Comparison of ENCODE assay signal across 34 mouse cellular contexts in genomic region chr2:110722208-110722607, GRCm38 (mm10). TPM values are rescaled to one million over a fixed set of nuclear protein-coding genes. Genes with fewer than 3 reads are reported as not detected.
DNase-seq lines count a peak whose midpoint lies in the region; ATAC-seq and TF ChIP-seq lines count a peak whose summit lies in the region.
"Had no signal": no experiment of that assay in that cellular context is flagged by ENCODE, and none has a peak within 500 bp of the region (broad histone marks: within the 10 kb centered on the region; RNA-seq: fewer than 3 reads in every experiment).

No protein-coding gene starts in this region.

- H3K4me2 ChIP-seq in forebrain, postnatal 0 days (ENCODE audit: low read depth): no peak overlapping the region
- H3K4me2 ChIP-seq in forebrain, embryonic 14.5 days (ENCODE audit: low read length): no peak overlapping the region
- H3K4me2 ChIP-seq: embryonic facial prominence, embryonic 12.5 days; embryonic facial prominence, embryonic 15.5 days; forebrain, embryonic 15.5 days; heart, embryonic 11.5 days; hindbrain, embryonic 12.5 days; hindbrain, embryonic 15.5 days had no signal

- H3K27ac ChIP-seq in forebrain, postnatal 0 days (ENCODE audit: low read depth, low read length): no peak overlapping the region
- H3K27ac ChIP-seq in forebrain, embryonic 14.5 days (ENCODE audit: low read depth, low read length): no peak overlapping the region
- H3K27ac ChIP-seq in left cerebral cortex, adult 2 months: peak overlapping the region; percentile 36; the same call in 1 of the 2 replicates
- H3K27ac ChIP-seq: embryonic facial prominence, embryonic 12.5 days; embryonic facial prominence, embryonic 15.5 days; forebrain, embryonic 15.5 days; heart, adult 2 months; hindbrain, embryonic 12.5 days; hindbrain, embryonic 15.5 days had no signal

- no peaks in the 10 kb centered on the region for H3K27me3 ChIP-seq in forebrain, postnatal 0 days (ENCODE audit: insufficient read depth, low read length)
- no peaks in the 10 kb centered on the region for H3K27me3 ChIP-seq in forebrain, embryonic 14.5 days (replicated peaks; ENCODE audit: control insufficient read depth, insufficient read depth, low read length)
- H3K27me3 ChIP-seq: embryonic facial prominence, embryonic 12.5 days; embryonic facial prominence, embryonic 15.5 days; forebrain, embryonic 15.5 days; hindbrain, embryonic 12.5 days; hindbrain, embryonic 15.5 days had no signal

- 62% methylated on average over 1 of the region's 1 CpGs for WGBS in forebrain, postnatal 0 days
- 78% methylated on average over 1 of the region's 1 CpGs for WGBS in forebrain, embryonic 14.5 days

- H3K36me3 ChIP-seq in forebrain, postnatal 0 days (ENCODE audit: insufficient read depth): no peaks in the 10 kb centered on the region
- no peaks in the 10 kb centered on the region for H3K36me3 ChIP-seq in forebrain, embryonic 14.5 days (ENCODE audit: control insufficient read depth, insufficient read depth, low read length)
- H3K36me3 ChIP-seq: embryonic facial prominence, embryonic 12.5 days; embryonic facial prominence, embryonic 15.5 days; forebrain, embryonic 15.5 days; hindbrain, embryonic 12.5 days; hindbrain, embryonic 15.5 days had no signal

- no peaks in the 10 kb centered on the region for H3K4me1 ChIP-seq in forebrain, postnatal 0 days (ENCODE audit: insufficient read depth)
- H3K4me1 ChIP-seq in forebrain, embryonic 14.5 days (ENCODE audit: control insufficient read depth, insufficient read depth, low read length): no peaks in the 10 kb centered on the region
- H3K4me1 ChIP-seq: embryonic facial prominence, embryonic 12.5 days; embryonic facial prominence, embryonic 15.5 days; forebrain, embryonic 15.5 days; hindbrain, embryonic 12.5 days; hindbrain, embryonic 15.5 days had no signal

- no peak for DNase-seq in forebrain, postnatal 0 days
- no peak for DNase-seq in forebrain, embryonic 14.5 days (ENCODE audit: low spot score)
- no peak for DNase-seq in left cerebral cortex, adult 2 months (ENCODE audit: extremely low spot score in 1 of 2, low spot score in 2 of 2)
- no peak for DNase-seq in left cerebral cortex, adult 8-10 months (ENCODE audit: low spot score in 2 of 2)
- DNase-seq in right cerebral cortex, adult 18-20 months: peak; percentile 17
- DNase-seq in right cerebral cortex, postnatal 10 days (ENCODE audit: low spot score in 2 of 2): no peak
- DNase-seq in telencephalon, adult 2 months (ENCODE audit: low read depth, low spot score): peak; percentile 60
- no peak for DNase-seq in heart, adult 9 months (ENCODE audit: low spot score in 2 of 2)
- DNase-seq: adrenal gland, adult 8-10 months; adrenal gland, postnatal 25 days; cerebellum, adult 11-12 months; cerebellum, adult 9-11 months; cerebellum, postnatal 25 days; gastrocnemius, postnatal 36 days; heart, adult 2 months had no signal

- no peak overlapping the region for H3K4me3 ChIP-seq in forebrain, postnatal 0 days (ENCODE audit: low read depth, low read length)
- no peak overlapping the region for H3K4me3 ChIP-seq in forebrain, embryonic 14.5 days (ENCODE audit: low read depth, low read length)
- no peak overlapping the region for H3K4me3 ChIP-seq in left cerebral cortex, adult 2 months
- H3K4me3 ChIP-seq: embryonic facial prominence, embryonic 12.5 days; embryonic facial prominence, embryonic 15.5 days; forebrain, embryonic 15.5 days; heart, adult 2 months; hindbrain, embryonic 12.5 days; hindbrain, embryonic 15.5 days had no signal

- no peak overlapping the region for H3K9ac ChIP-seq in forebrain, postnatal 0 days
- H3K9ac ChIP-seq in forebrain, embryonic 14.5 days (ENCODE audit: low read length): no peak overlapping the region
- H3K9ac ChIP-seq: embryonic facial prominence, embryonic 12.5 days; embryonic facial prominence, embryonic 15.5 days; forebrain, embryonic 15.5 days; hindbrain, embryonic 12.5 days; hindbrain, embryonic 15.5 days had no signal

- H3K9me3 ChIP-seq in forebrain, postnatal 0 days (ENCODE audit: low read length): no peaks in the 10 kb centered on the region
- H3K9me3 ChIP-seq in forebrain, embryonic 14.5 days (replicated peaks; ENCODE audit: control insufficient read depth, low read length): no peaks in the 10 kb centered on the region
- H3K9me3 ChIP-seq: embryonic facial prominence, embryonic 12.5 days; embryonic facial prominence, embryonic 15.5 days; forebrain, embryonic 15.5 days; hindbrain, embryonic 12.5 days; hindbrain, embryonic 15.5 days had no signal

- ATAC-seq in forebrain, postnatal 0 days: peak; percentile 54; the same call in 1 of the 2 replicates
- no peak for ATAC-seq in forebrain, embryonic 14.5 days
- ATAC-seq: activated CD4-positive, CD25-positive, alpha-beta regulatory T cell, adult 4 months; CD4-positive, CD25-positive, alpha-beta regulatory T cell, adult 4 months; forebrain, embryonic 15.5 days; inflammation-experienced regulatory T-cells, adult 6 months; intestine, embryonic 16.5 days had no signal

- TF ChIP-seq CTCF in forebrain, postnatal 0 days (IDR thresholded peaks at IDR 0.05; ENCODE audit: low read depth): no peak
- TF ChIP-seq CTCF in left cerebral cortex, adult 2 months (IDR thresholded peaks at IDR 0.05): no peak

- intact Hi-C loops in left cerebral cortex, adult 2 months (cut with DNase I): loop anchor here (10.0 kb wide), 1 partner anchor 223 kb away; no protein-coding TSS in a partner anchor

RNA-seq across cellular contexts. Expression of gene Muc15, which starts 1.1 kb away (rescaled TPM):
- 0.10 and 0.31 TPM in 2 replicates for total RNA-seq in forebrain, postnatal 0 days (2014; rRNA removed)
- 0.19 and 0.46 TPM in 2 replicates for polyA plus RNA-seq in forebrain, postnatal 0 days (2015; fragmentation: Nextera tagmentation; extraction: Ambion mirVana)
- 0.09 and 0.10 TPM in 2 replicates for polyA plus RNA-seq in forebrain, embryonic 14.5 days (2014; fragmentation: Nextera tagmentation; extraction: Ambion mirVana)
- under 1 TPM; 0.11 to 0.12 TPM for total RNA-seq in left cerebral cortex, adult 2 months (2021)
- under 1 TPM in 3 of 4 experiments, not detected in 1; 0.19 to 0.39 (median 0.32) TPM for total RNA-seq in left cerebral cortex, adult 8-10 months (2022)
- total RNA-seq: adrenal gland, adult 8-10 months; adrenal gland, postnatal 25 days; common myeloid progenitor, adult 5-6 weeks; gastrocnemius, adult 8-10 months; gastrocnemius, postnatal 36 days; granulocyte monocyte progenitor cell, adult 5-6 weeks; heart, adult 2 months; heart, postnatal 25 days; hematopoietic stem cell, adult 5-6 weeks; MEL had no signal
- polyA plus RNA-seq: activated CD4-positive, CD25-positive, alpha-beta regulatory T cell, adult 4 months; C2C12; CD4-positive, CD25-positive, alpha-beta regulatory T cell, adult 4 months; heart, adult 2 months; heart, embryonic 11.5 days; heart, embryonic 14.5 days; heart, postnatal 0 days; inflammation-experienced regulatory T-cells, adult 6 months; intestine, embryonic 16.5 days had no signal

Comparison
In these comparisons a context has a peak if more than half of its experiments do, and no peak if none do; other contexts are left out.
1. DNase-seq: peak in right cerebral cortex, adult 18-20 months (single experiment) and telencephalon, adult 2 months (single experiment); none in forebrain, postnatal 0 days (single experiment), forebrain, embryonic 14.5 days (single experiment), left cerebral cortex, adult 2 months (0 of 2), left cerebral cortex, adult 8-10 months (0 of 2), right cerebral cortex, postnatal 10 days (0 of 2) and heart, adult 9 months (0 of 2).